Mouse (Mus musculus) lung, postnatal 10 days (tissue): ENCODE measurements around the gene Adam1a.

ENCODE experiments used
- DNase-seq: peaks from one replicate; pipeline ENCODE4 v3.0.0; 2021

The Adam1a gene

DNA sequence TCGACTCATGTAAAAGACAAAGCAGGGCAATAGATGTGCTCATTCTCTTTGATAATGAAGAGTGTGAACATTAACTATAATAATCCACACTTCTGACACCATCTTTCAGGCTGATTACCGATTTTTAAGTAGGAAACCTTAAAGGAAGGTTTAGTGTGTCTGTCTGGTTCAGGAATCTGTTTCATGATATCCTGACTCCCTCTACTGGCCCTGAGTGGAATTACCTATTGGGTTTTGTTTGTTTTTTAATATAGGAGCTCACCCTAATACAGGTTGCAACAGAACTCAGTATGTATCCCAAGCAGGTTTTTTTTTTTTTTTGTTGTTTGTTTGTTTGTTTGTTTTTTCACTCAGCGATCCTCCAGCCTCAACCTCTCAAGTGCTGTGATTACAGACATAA, 67.6 kb downstream of the Adam1a start:
- peak; percentile 74 for DNase-seq

DNA sequence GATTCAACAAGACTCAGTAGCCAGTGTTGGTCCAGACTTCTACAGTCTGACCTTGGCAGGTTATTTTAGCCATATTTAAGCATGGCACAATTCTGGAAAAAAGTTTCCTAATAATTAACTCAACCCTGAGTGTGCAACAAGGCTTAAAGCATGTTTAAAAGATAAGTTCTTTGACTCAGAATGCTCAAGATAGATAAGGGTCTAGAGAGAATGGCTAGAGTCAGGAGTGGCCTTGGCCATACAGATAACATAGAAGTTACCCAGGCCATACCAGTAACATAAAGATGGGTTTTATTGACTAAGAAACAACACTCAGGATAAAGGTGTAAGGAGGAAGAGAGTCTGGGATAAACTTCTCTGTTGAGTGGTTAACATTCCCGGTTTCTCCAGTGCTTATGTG, 69.2 kb downstream of the Adam1a start:
- DNase-seq: no peak

GRCm38 (mm10) chr5:121474610-121475009, 70.7 kb downstream of the Adam1a start:
- no peak for DNase-seq

- no peak for DNase-seq
Observed at GRCm38 (mm10) chr5:121472411-121472810, 72.9 kb downstream of the Adam1a start.

DNA sequence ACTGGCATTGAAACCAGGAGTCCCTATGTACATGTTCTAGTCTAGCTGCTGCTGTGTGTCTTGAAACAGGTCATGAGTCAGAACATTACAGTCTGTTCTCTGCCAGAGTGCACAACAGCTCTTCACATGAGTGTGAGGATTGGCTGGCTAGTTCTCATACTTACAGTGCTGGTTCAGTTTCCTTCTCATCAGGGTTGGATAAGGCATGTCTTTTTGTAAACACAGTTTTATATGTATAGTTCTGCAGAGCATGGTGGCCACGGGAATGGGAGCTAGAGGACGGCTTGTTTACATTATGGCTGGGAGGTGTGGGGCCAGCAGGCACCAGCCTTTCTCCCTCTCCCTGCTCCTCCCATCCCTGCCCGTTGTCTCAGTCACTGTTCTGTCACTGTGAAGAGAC, 75.7 kb downstream of the Adam1a start:
- DNase-seq: no peak
